Mouse (Mus musculus): Measurements from ENCODE around the gene Gapdh.

GRCm38 (mm10) chr6:125159773-125160557 is 6.3 kb downstream of the Gapdh start:
- no peak for TF ChIP-seq CTCF (conservative IDR thresholded peaks at IDR 0.05; ENCODE audit: low read length)
- TF ChIP-seq NANOG (IDR thresholded peaks at IDR 0.05; ENCODE audit: borderline replicate concordance, low read length): no peak
- TF ChIP-seq POU5F1 (IDR thresholded peaks at IDR 0.05; ENCODE audit: borderline replicate concordance, low read length): no peak
